Mouse (Mus musculus) heart, embryonic 15.5 days (tissue): ENCODE results near the gene Fam184b. TPM values are rescaled to one million over a fixed set of nuclear protein-coding genes. Genes with fewer than 3 reads are reported as not detected.

ENCODE experiments used
- ATAC-seq: fragments of 200-750 bp; cut with Nextera tagmentation; replicated peaks from 2 replicates; pipeline ENCODE4 v1.8.0; 2017; ENCODE audit warnings: low read depth, moderate TSS enrichment; ENCODE audit not compliant: insufficient number of reproducible peaks, insufficient read depth, low FRiP score
- H3K27ac ChIP-seq: fragments of 300-500 bp; sonication (generic); 2 replicates; pipeline ENCODE4 v1.5.1; 2015; ENCODE audit warnings: mild to moderate bottlenecking, inconsistent platforms
- H3K27me3 ChIP-seq: fragments of 300-500 bp; sonication (generic); 2 replicates; pipeline ENCODE4 v1.6.1; 2015; ENCODE audit warnings: inconsistent platforms
- H3K36me3 ChIP-seq: fragments of 300-500 bp; sonication (generic); 2 replicates; pipeline ENCODE4 v1.6.1; 2015; ENCODE audit warnings: mild to moderate bottlenecking, inconsistent platforms
- H3K4me1 ChIP-seq: fragments of 300-500 bp; sonication (generic); replicated peaks from 2 replicates; pipeline ENCODE4 v1.6.1; 2015; ENCODE audit warnings: inconsistent platforms
- H3K4me2 ChIP-seq: fragments of 300-500 bp; sonication (generic); 2 replicates; pipeline ENCODE4 v1.6.1; 2015; ENCODE audit warnings: inconsistent platforms, mild to moderate bottlenecking, moderate library complexity
- H3K4me3 ChIP-seq: fragments of 300-500 bp; sonication (generic); 2 replicates; pipeline ENCODE4 v1.5.1; 2015; ENCODE audit warnings: mild to moderate bottlenecking, inconsistent platforms
- H3K9ac ChIP-seq: fragments of 300-500 bp; sonication (generic); 2 replicates; pipeline ENCODE4 v1.6.1; 2015; ENCODE audit warnings: mild to moderate bottlenecking, inconsistent platforms
- H3K9me3 ChIP-seq: fragments of 300-500 bp; sonication (generic); replicated peaks from 2 replicates; pipeline ENCODE4 v1.6.1; 2016; ENCODE audit warnings: inconsistent platforms
- WGBS: fragments of 180-500 bp; shearing (Covaris S2); methylation state at CpG from one replicate; pipeline ENCODE4 v1.1.7; 2015; ENCODE audit warnings: mixed read lengths; 5-methylcytosine and 5-hydroxymethylcytosine counted together
- polyA plus RNA-seq: library from polyadenylated mRNA; unstranded; fragments of >200 nt; fragmentation: Nextera tagmentation; extraction: Ambion mirVana; gene quantifications from 2 replicates; pipeline ENCODE4 v1.2.1, GENCODE M21; 2015

Gene Fam184b
- polyA plus RNA-seq, 1 experiment from 2014 or later: 0.24 TPM

- no peaks in the 10 kb centered on the region for H3K4me1 ChIP-seq
- no peak overlapping the region for H3K4me3 ChIP-seq
- WGBS: 79% methylated on average over 7 of the region's 7 CpGs
- ATAC-seq: no peak
- no peaks in the 10 kb centered on the region for H3K27me3 ChIP-seq
- no peak overlapping the region for H3K27ac ChIP-seq
- H3K9ac ChIP-seq: no peak overlapping the region
- peaks cover 61% of the 10 kb centered on the region for H3K36me3 ChIP-seq
- H3K4me2 ChIP-seq: no peak overlapping the region
- H3K9me3 ChIP-seq: no peaks in the 10 kb centered on the region
These were observed 129.3 kb downstream of the Fam184b start for GRCm38 (mm10) chr5:45510071-45510470.

- 83% methylated on average over 5 of the region's 5 CpGs for WGBS
- no peaks in the 10 kb centered on the region for H3K9me3 ChIP-seq
- no peak overlapping the region for H3K9ac ChIP-seq
- H3K4me2 ChIP-seq: no peak overlapping the region
- no peaks in the 10 kb centered on the region for H3K27me3 ChIP-seq
- peaks cover 13% of the 10 kb centered on the region for H3K4me1 ChIP-seq
- no peak overlapping the region for H3K4me3 ChIP-seq
- H3K36me3 ChIP-seq: peaks cover 31% of the 10 kb centered on the region
- no peak overlapping the region for H3K27ac ChIP-seq
- no peak for ATAC-seq
These were observed 141.8 kb downstream of the Fam184b start for GRCm38 (mm10) chr5:45497564-45497963.

- no peak for ATAC-seq
- 78% methylated on average over 12 of the region's 12 CpGs for WGBS
- Histone ChIP-seq H3K9ac (no peak overlapping the region), H3K27me3 (no peaks in the 10 kb centered on the region), H3K27ac (no peak overlapping the region), H3K9me3 (no peaks in the 10 kb centered on the region), H3K4me2 (no peak overlapping the region), H3K4me3 (no peak overlapping the region), H3K4me1 (peaks cover 14% of the 10 kb centered on the region), H3K36me3 (peaks cover 25% of the 10 kb centered on the region; the same call in 1 of the 2 replicates)
These were observed 142.4 kb downstream of the Fam184b start for GRCm38 (mm10) chr5:45496930-45497550.

- Histone ChIP-seq H3K36me3 (peaks cover 22% of the 10 kb centered on the region; the same call in 1 of the 2 replicates), H3K4me2 (no peak overlapping the region), H3K9me3 (no peaks in the 10 kb centered on the region), H3K4me3 (no peak overlapping the region), H3K9ac (no peak overlapping the region), H3K4me1 (peaks cover 14% of the 10 kb centered on the region), H3K27me3 (peaks cover 5% of the 10 kb centered on the region; the same call in 1 of the 2 replicates), H3K27ac (no peak overlapping the region)
- 83% methylated on average over 4 of the region's 4 CpGs for WGBS
- no peak for ATAC-seq
These were observed 142.9 kb downstream of the Fam184b start for GRCm38 (mm10) chr5:45496479-45496878.

GRCm38 (mm10) chr5:45496042-45496441 is 143.4 kb downstream of the Fam184b start:
- H3K4me1 ChIP-seq: peaks cover 14% of the 10 kb centered on the region
- H3K9ac ChIP-seq: no peak overlapping the region
- peaks cover 20% of the 10 kb centered on the region; the same call in 1 of the 2 replicates for H3K36me3 ChIP-seq
- no peak for ATAC-seq
- H3K4me3 ChIP-seq: no peak overlapping the region
- H3K27me3 ChIP-seq: peaks cover 9% of the 10 kb centered on the region; the same call in 1 of the 2 replicates
- no peak overlapping the region for H3K4me2 ChIP-seq
- H3K9me3 ChIP-seq: no peaks in the 10 kb centered on the region
- H3K27ac ChIP-seq: no peak overlapping the region

- H3K4me2 ChIP-seq: no peak overlapping the region
- H3K9me3 ChIP-seq: no peaks in the 10 kb centered on the region
These were observed 143.9 kb downstream of the Fam184b start for GRCm38 (mm10) chr5:45495429-45495975.

GRCm38 (mm10) chr5:45494093-45494755 is 145.2 kb downstream of the Fam184b start:
- H3K4me2 ChIP-seq: peak overlapping the region; percentile 88
- no peaks in the 10 kb centered on the region for H3K9me3 ChIP-seq
- H3K27ac ChIP-seq: peak overlapping the region; percentile 84; the same call in 1 of the 2 replicates
- peaks cover 14% of the 10 kb centered on the region for H3K4me1 ChIP-seq
- peaks cover 10% of the 10 kb centered on the region; the same call in 1 of the 2 replicates for H3K36me3 ChIP-seq
- peaks cover 9% of the 10 kb centered on the region; the same call in 1 of the 2 replicates for H3K27me3 ChIP-seq
- peak overlapping the region; percentile 89 for H3K4me3 ChIP-seq
- WGBS: 55% methylated on average over 9 of the region's 9 CpGs
- no peak for ATAC-seq
- H3K9ac ChIP-seq: peak overlapping the region; percentile 81

More at GRCm38 (mm10) chr5:45495429-45495975, 143.9 kb downstream of the Fam184b start:
- 93% methylated on average over 3 of the region's 3 CpGs for WGBS
- H3K4me1 ChIP-seq: peaks cover 14% of the 10 kb centered on the region
- no peak overlapping the region for H3K4me3 ChIP-seq
- peaks cover 15% of the 10 kb centered on the region; the same call in 1 of the 2 replicates for H3K36me3 ChIP-seq
- no peak for ATAC-seq
- H3K27me3 ChIP-seq: peaks cover 9% of the 10 kb centered on the region; the same call in 1 of the 2 replicates
- no peak overlapping the region for H3K9ac ChIP-seq
- H3K27ac ChIP-seq: no peak overlapping the region

GRCm38 (mm10) chr5:45493191-45494092 is 146.0 kb downstream of the Fam184b start, which contains the start of gene Lap3:
TSS of gene Lap3 (plus strand) at chr5:45493374.
- under 1% methylated on average over 78 of the region's 78 CpGs for WGBS
- Histone ChIP-seq H3K27me3 (peaks cover 9% of the 10 kb centered on the region; the same call in 1 of the 2 replicates), H3K4me3 (peak within 1 kb of the TSS; percentile 89), H3K36me3 (peaks cover 5% of the 10 kb centered on the region; the same call in 1 of the 2 replicates), H3K4me2 (peak within 1 kb of the TSS; percentile 88), H3K27ac (peak within 1 kb of the TSS; percentile 84), H3K9me3 (no peaks in the 10 kb centered on the region), H3K4me1 (peaks cover 14% of the 10 kb centered on the region), H3K9ac (peak within 1 kb of the TSS; percentile 81)
- peak; percentile 95 for ATAC-seq

- Histone ChIP-seq H3K27ac (no peak overlapping the region), H3K4me2 (no peak overlapping the region), H3K27me3 (peaks cover 9% of the 10 kb centered on the region; the same call in 1 of the 2 replicates), H3K4me1 (peaks cover 14% of the 10 kb centered on the region), H3K4me3 (no peak overlapping the region), H3K36me3 (peaks cover 2% of the 10 kb centered on the region; the same call in 1 of the 2 replicates), H3K9ac (no peak overlapping the region), H3K9me3 (no peaks in the 10 kb centered on the region)
- 66% methylated on average over 4 of the region's 4 CpGs for WGBS
- ATAC-seq: no peak
These were observed 147.6 kb downstream of the Fam184b start for GRCm38 (mm10) chr5:45491776-45492175.

- no peak overlapping the region for H3K27ac ChIP-seq
- H3K36me3 ChIP-seq: no peaks in the 10 kb centered on the region
- H3K9ac ChIP-seq: no peak overlapping the region
- H3K27me3 ChIP-seq: 0 out of 2 replicates have a peak, but pooled peaks cover 6% of the 10 kb centered on the region
- H3K4me2 ChIP-seq: no peak overlapping the region
- ATAC-seq: no peak
- 71% methylated on average over 1 of the region's 1 CpGs for WGBS
- no peaks in the 10 kb centered on the region for H3K4me1 ChIP-seq
- H3K4me3 ChIP-seq: no peak overlapping the region
- no peaks in the 10 kb centered on the region for H3K9me3 ChIP-seq
These were observed 155.8 kb downstream of the Fam184b start for GRCm38 (mm10) chr5:45483654-45484053.
